ENCODE assay signal across 10 mouse cellular contexts in genomic region chr5:111489022-111489616, GRCm38 (mm10).
DNase-seq lines count a peak whose midpoint lies in the region; ATAC-seq and TF ChIP-seq lines count a peak whose summit lies in the region.
"Had no signal": no experiment of that assay in that cellular context is flagged by ENCODE, and none has a peak within 500 bp of the region (broad histone marks: within the 10 kb centered on the region; RNA-seq: fewer than 3 reads in every experiment).

No protein-coding gene starts in this region.

- H3K9me3 ChIP-seq in liver, postnatal 0 days (ENCODE audit: low read length) = no peaks in the 10 kb centered on the region

- H3K4me1 ChIP-seq in liver, postnatal 0 days (ENCODE audit: insufficient read depth) = no peaks in the 10 kb centered on the region

- peak; percentile 49 for DNase-seq in right cerebral cortex, adult 18-20 months
- no peak for DNase-seq in right cerebral cortex, postnatal 25 days
- peak; percentile 54 for DNase-seq in embryo, embryonic 11 days
- DNase-seq in induced T-regulatory cell, adult 2 months (ENCODE audit: low read depth) = peak; percentile 48
- peak; percentile 69 for DNase-seq in retina, postnatal 1 day
- DNase-seq in liver, postnatal 0 days = no peak
- no peak for DNase-seq in T-cell, adult 2 months (ENCODE audit: low spot score)
- DNase-seq: kidney, postnatal 25 days had no signal

- H3K9ac ChIP-seq in liver, postnatal 0 days (replicated peaks) = no peak overlapping the region

- no peak for ATAC-seq in cerebellum, adult (ENCODE audit: insufficient number of reproducible peaks, low FRiP score, low TSS enrichment)
- no peak for ATAC-seq in liver, postnatal 0 days
- ATAC-seq: lung, postnatal 0 days had no signal

- H3K27ac ChIP-seq in liver, postnatal 0 days (ENCODE audit: low read depth) = no peak overlapping the region

- TF ChIP-seq CTCF in liver, postnatal 0 days (IDR thresholded peaks at IDR 0.05; ENCODE audit: low read depth) = no peak

- WGBS in liver, postnatal 0 days (ENCODE audit: insufficient replicate concordance) = 58% methylated on average over 7 of the region's 7 CpGs

- no peak overlapping the region for H3K4me3 ChIP-seq in liver, postnatal 0 days (ENCODE audit: low read depth, low read length)

- no peak overlapping the region for H3K4me2 ChIP-seq in liver, postnatal 0 days (ENCODE audit: low read depth, low read length)

- H3K36me3 ChIP-seq in liver, postnatal 0 days (replicated peaks; ENCODE audit: insufficient read depth, low read length) = no peaks in the 10 kb centered on the region

- no peaks in the 10 kb centered on the region for H3K27me3 ChIP-seq in liver, postnatal 0 days (ENCODE audit: insufficient read depth, low read length)

- no peak for TF ChIP-seq EP300 in liver, postnatal 0 days (IDR thresholded peaks at IDR 0.05; ENCODE audit: low read depth)

Comparison
In these comparisons a context has a peak if more than half of its experiments do, and no peak if none do; other contexts are left out.
1. DNase-seq: peak in right cerebral cortex, adult 18-20 months (single experiment), embryo, embryonic 11 days (single experiment), induced T-regulatory cell, adult 2 months (single experiment) and retina, postnatal 1 day (single experiment); none in right cerebral cortex, postnatal 25 days (single experiment), liver, postnatal 0 days (single experiment) and T-cell, adult 2 months (single experiment).